Mouse (Mus musculus) ES-Bruce4 (cell line): Measurements from ENCODE around the gene Adra2a. TPM values are rescaled to one million over a fixed set of nuclear protein-coding genes. Genes with fewer than 3 reads are reported as not detected.
A peak's percentile ranks its signal among the peaks of the same experiment; 100 is the strongest.

Source experiments
- H3K27ac ChIP-seq: 2 replicates; pipeline ENCODE4 v1.5.1; 2012; ENCODE audit warnings: low read length, inconsistent platforms; ENCODE audit not compliant: insufficient read depth
- H3K27me3 ChIP-seq: 2 replicates; pipeline ENCODE4 v1.6.1; 2012; ENCODE audit warnings: mild to moderate bottlenecking, low read length, inconsistent platforms; ENCODE audit not compliant: control insufficient read depth, poor library complexity, insufficient read depth, severe bottlenecking
- H3K36me3 ChIP-seq: 2 replicates; pipeline ENCODE4 v1.6.1; 2012; ENCODE audit warnings: inconsistent platforms, mild to moderate bottlenecking, low read length, moderate library complexity; ENCODE audit not compliant: control insufficient read depth, poor library complexity, insufficient read depth, severe bottlenecking
- H3K4me1 ChIP-seq: one replicate; pipeline ENCODE4 v1.8.1; 2011; ENCODE audit warnings: low read length; ENCODE audit not compliant: control insufficient read depth, insufficient read depth
- H3K4me3 ChIP-seq: 2 replicates; pipeline ENCODE4 v1.5.1; 2011; ENCODE audit warnings: low read depth, mild to moderate bottlenecking, low read length
- H3K9ac ChIP-seq: 2 replicates; pipeline ENCODE4 v1.6.1; 2012; ENCODE audit warnings: low read depth, mild to moderate bottlenecking, inconsistent platforms; ENCODE audit not compliant: poor library complexity, severe bottlenecking
- H3K9me3 ChIP-seq: replicated peaks from 2 replicates; pipeline ENCODE4 v1.6.1; 2012; ENCODE audit warnings: mild to moderate bottlenecking, low read length, inconsistent platforms; ENCODE audit not compliant: control insufficient read depth, poor library complexity, insufficient read depth, severe bottlenecking
- CTCF ChIP-seq: IDR thresholded peaks from one replicate; pipeline ENCODE4 v1.8.1; 2011; ENCODE audit warnings: low read depth, low read length
- EP300 ChIP-seq: IDR thresholded peaks from 2 replicates; pipeline ENCODE4 v1.6.1; 2011; ENCODE audit warnings: low read depth, low read length; ENCODE audit not compliant: insufficient read depth
- POLR2A ChIP-seq: IDR thresholded peaks from one replicate; pipeline ENCODE4 v1.8.1; 2011; ENCODE audit warnings: low read length; ENCODE audit not compliant: insufficient read depth
- polyA plus RNA-seq: library from polyadenylated mRNA; stranded (reverse); fragments of >200 nt; gene quantifications from 2 replicates; pipeline ENCODE4 v1.2.4, GENCODE M21; 2011; ENCODE audit warnings: low read depth; ENCODE audit not compliant: missing spikeins, insufficient read depth, insufficient read length

Gene Adra2a
- polyA plus RNA-seq, 1 experiment, result not detected

- Histone ChIP-seq H3K4me1 (peaks cover 2% of the 10 kb centered on the region), H3K9me3 (no peaks in the 10 kb centered on the region), H3K9ac (peak overlapping the region; percentile 43), H3K4me3 (peak overlapping the region; percentile 38), H3K27me3 (peaks cover 22% of the 10 kb centered on the region), H3K36me3 (no peaks in the 10 kb centered on the region), H3K27ac (no peak overlapping the region)
- TF ChIP-seq EP300, result no peak
- TF ChIP-seq CTCF, result no peak
- TF ChIP-seq POLR2A, result no peak
Measured at GRCm38 (mm10) chr19:54046684-54047070, 2.7 kb downstream of the Adra2a start.

GRCm38 (mm10) chr19:54047386-54048050, 3.6 kb downstream of the Adra2a start:
- H3K27ac ChIP-seq, result no peak overlapping the region
- H3K4me3 ChIP-seq, result peak overlapping the region; percentile 54
- H3K36me3 ChIP-seq, result no peaks in the 10 kb centered on the region
- H3K27me3 ChIP-seq, result peaks cover 22% of the 10 kb centered on the region
- peak overlapping the region; percentile 43 for H3K9ac ChIP-seq
- TF ChIP-seq CTCF (no peak), EP300 (no peak), POLR2A (no peak)
- H3K9me3 ChIP-seq, result no peaks in the 10 kb centered on the region
- H3K4me1 ChIP-seq, result peaks cover 2% of the 10 kb centered on the region

- Histone ChIP-seq H3K27me3 (peaks cover 22% of the 10 kb centered on the region), H3K9ac (no peak overlapping the region), H3K36me3 (no peaks in the 10 kb centered on the region), H3K4me3 (no peak overlapping the region), H3K9me3 (no peaks in the 10 kb centered on the region), H3K4me1 (peaks cover 2% of the 10 kb centered on the region), H3K27ac (no peak overlapping the region)
- TF ChIP-seq CTCF (no peak), EP300 (no peak), POLR2A (no peak)
Measured at GRCm38 (mm10) chr19:54048161-54048885, 4.4 kb downstream of the Adra2a start.

GRCm38 (mm10) chr19:54051651-54052050, 7.7 kb downstream of the Adra2a start:
- Histone ChIP-seq H3K27ac (no peak overlapping the region), H3K27me3 (peaks cover 11% of the 10 kb centered on the region), H3K4me3 (no peak overlapping the region), H3K9ac (no peak overlapping the region), H3K9me3 (no peaks in the 10 kb centered on the region), H3K36me3 (no peaks in the 10 kb centered on the region), H3K4me1 (peaks cover 3% of the 10 kb centered on the region)
- TF ChIP-seq EP300 (no peak), CTCF (no peak), POLR2A (no peak)

GRCm38 (mm10) chr19:54055845-54056244, 11.9 kb downstream of the Adra2a start:
- no peaks in the 10 kb centered on the region for H3K27me3 ChIP-seq
- H3K27ac ChIP-seq, result no peak overlapping the region
- H3K36me3 ChIP-seq, result no peaks in the 10 kb centered on the region
- no peaks in the 10 kb centered on the region for H3K9me3 ChIP-seq
- TF ChIP-seq EP300, result no peak
- no peak for TF ChIP-seq POLR2A
- TF ChIP-seq CTCF, result no peak
- no peak overlapping the region for H3K4me3 ChIP-seq
- peaks cover 2% of the 10 kb centered on the region for H3K4me1 ChIP-seq
- no peak overlapping the region for H3K9ac ChIP-seq

DNA sequence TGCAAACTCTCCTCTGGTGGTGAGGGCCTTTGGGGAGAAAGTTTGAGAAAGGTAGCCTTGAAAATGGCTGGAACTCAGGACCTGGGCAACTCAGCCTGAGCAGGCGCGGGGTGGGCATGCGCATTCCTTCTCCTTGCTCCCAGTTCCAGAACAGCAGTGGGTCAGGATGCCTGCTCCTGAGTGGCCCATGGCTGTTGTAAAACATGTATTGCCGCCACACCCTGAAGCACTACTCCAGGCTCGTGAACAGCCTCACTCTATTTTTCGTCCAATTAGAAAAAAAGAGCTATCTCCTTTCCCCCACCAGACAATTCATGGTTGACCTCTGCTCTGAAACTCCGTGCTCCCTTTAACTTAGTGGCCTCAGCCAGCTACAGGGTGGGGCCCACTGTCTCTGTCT, 24.5 kb downstream of the Adra2a start:
- Histone ChIP-seq H3K27ac (no peak overlapping the region), H3K27me3 (no peaks in the 10 kb centered on the region), H3K9me3 (no peaks in the 10 kb centered on the region), H3K9ac (no peak overlapping the region), H3K4me3 (no peak overlapping the region), H3K36me3 (no peaks in the 10 kb centered on the region), H3K4me1 (no peaks in the 10 kb centered on the region)
- TF ChIP-seq CTCF, result no peak
- no peak for TF ChIP-seq EP300
- no peak for TF ChIP-seq POLR2A
